Mouse (Mus musculus) monocyte, adult 2 months (primary cell): ENCODE measurements around the gene Nfasc.

Experiments
- DNase-seq, 2 experiments: peaks; one replicate each; pipeline ENCODE4 v3.0.0; 2022; ENCODE audit warnings: low spot score in 2 of 2, low read depth in 1 of 2

Gene Nfasc

GRCm38 (mm10) chr1:132542762-132543306 is 198.8 kb downstream of the Nfasc start, which contains the start of gene Cntn2:
Gene Cntn2, minus strand, starts transcription at chr1:132543256.
- DNase-seq = no peak

GRCm38 (mm10) chr1:132541824-132542599 is 199.6 kb downstream of the Nfasc start:
- DNase-seq = no peak

GRCm38 (mm10) chr1:132541171-132541823 is 200.3 kb downstream of the Nfasc start:
- DNase-seq = no peak

- DNase-seq = no peak
Observed at GRCm38 (mm10) chr1:132540701-132541100, 200.9 kb downstream of the Nfasc start.

- DNase-seq = no peak
Observed at GRCm38 (mm10) chr1:132537736-132538135, 203.9 kb downstream of the Nfasc start.

- no peak for DNase-seq
Observed at GRCm38 (mm10) chr1:132536416-132536815, 205.2 kb downstream of the Nfasc start.

GRCm38 (mm10) chr1:132535541-132535940 is 206.1 kb downstream of the Nfasc start:
- DNase-seq = no peak

- DNase-seq = no peak
Observed at GRCm38 (mm10) chr1:132533840-132534239, 207.8 kb downstream of the Nfasc start.

- DNase-seq = no peak
Observed at GRCm38 (mm10) chr1:132532521-132532920, 209.1 kb downstream of the Nfasc start.

- DNase-seq = no peak
Observed at GRCm38 (mm10) chr1:132530631-132531191, 210.9 kb downstream of the Nfasc start.

- no peak for DNase-seq
Observed at GRCm38 (mm10) chr1:132528647-132529334, 212.8 kb downstream of the Nfasc start.

GRCm38 (mm10) chr1:132528071-132528470 is 213.5 kb downstream of the Nfasc start:
- DNase-seq = no peak

- DNase-seq = peak; percentile 8 to 12
Observed at GRCm38 (mm10) chr1:132525832-132526231, 215.8 kb downstream of the Nfasc start.

GRCm38 (mm10) chr1:132523920-132524319 is 217.7 kb downstream of the Nfasc start:
- DNase-seq = peak in 1 of 2 experiments; percentile 36

- DNase-seq = no peak
Observed at GRCm38 (mm10) chr1:132523048-132523447, 218.5 kb downstream of the Nfasc start.

- peak in 1 of 2 experiments; percentile 16 for DNase-seq
Observed at GRCm38 (mm10) chr1:132520764-132521163, 220.8 kb downstream of the Nfasc start.

- no peak for DNase-seq
Observed at GRCm38 (mm10) chr1:132519734-132520133, 221.9 kb downstream of the Nfasc start.

GRCm38 (mm10) chr1:132518621-132519020 is 223.0 kb downstream of the Nfasc start:
- DNase-seq = no peak

- no peak for DNase-seq
Observed at GRCm38 (mm10) chr1:132516776-132517175, 224.8 kb downstream of the Nfasc start.

GRCm38 (mm10) chr1:132515339-132515738 is 226.3 kb downstream of the Nfasc start:
- no peak for DNase-seq
